Mouse (Mus musculus): Measurements from ENCODE around the gene Otof.

DNA sequence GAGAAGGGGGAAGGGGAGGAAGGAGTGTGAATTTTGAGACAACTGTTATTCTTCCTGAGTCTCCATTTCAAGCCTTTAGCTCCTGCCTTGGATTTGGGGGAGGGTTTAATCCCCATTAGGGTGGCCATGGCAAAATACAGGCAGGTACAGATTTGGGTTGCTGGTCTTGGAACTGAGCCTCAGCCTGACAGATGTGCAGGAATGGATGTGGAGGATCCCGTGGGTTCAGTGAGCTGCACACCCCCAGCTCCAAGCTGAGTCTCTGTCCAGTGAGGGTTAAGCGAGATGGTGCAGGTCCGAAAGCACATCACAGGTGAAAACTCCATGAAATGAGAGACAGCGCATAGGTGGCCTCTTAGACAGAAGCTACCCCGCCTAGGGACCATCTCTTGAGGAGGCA, 61.2 kb downstream of the Otof start:
- TF ChIP-seq EP300 (IDR thresholded peaks at IDR 0.05; ENCODE audit: insufficient read depth, low read depth, low read length) (no peak), CTCF (IDR thresholded peaks at IDR 0.05) (no peak)
